Comparison of ENCODE assay signal across 20 mouse cellular contexts in genomic region chr3:107849693-107850031, GRCm38 (mm10). TPM values are rescaled to one million over a fixed set of nuclear protein-coding genes. Genes with fewer than 3 reads are reported as not detected.
DNase-seq lines count a peak whose midpoint lies in the region; ATAC-seq and TF ChIP-seq lines count a peak whose summit lies in the region.
"Had no signal": no experiment of that assay in that cellular context is flagged by ENCODE, and none has a peak within 500 bp of the region (broad histone marks: within the 10 kb centered on the region; RNA-seq: fewer than 3 reads in every experiment).

No protein-coding gene starts in this region.

- H3ac ChIP-seq in C2C12 (ENCODE audit: control insufficient read depth, insufficient read length, low read depth): no peak overlapping the region

- peak; percentile 22; the same call in 1 of the 2 replicates for ATAC-seq in hindbrain, embryonic 13.5 days (ENCODE audit: low FRiP score)
- no peak for ATAC-seq in hindbrain, postnatal 0 days
- peak; percentile 68; the same call in 1 of the 2 replicates for ATAC-seq in liver, postnatal 0 days
- ATAC-seq: activated CD4-positive, CD25-positive, alpha-beta regulatory T cell, adult 4 months had no signal

- H3K9ac ChIP-seq in hindbrain, embryonic 13.5 days: no peak overlapping the region
- H3K9ac ChIP-seq in hindbrain, postnatal 0 days (replicated peaks; ENCODE audit: low read length): no peak overlapping the region
- no peak overlapping the region for H3K9ac ChIP-seq in liver, postnatal 0 days (replicated peaks)
- H3K9ac ChIP-seq: forebrain, postnatal 0 days; heart, embryonic 15.5 days; kidney, embryonic 15.5 days had no signal

- H3K79me3 ChIP-seq in C2C12 (ENCODE audit: low read depth): no peaks in the 10 kb centered on the region

- TF ChIP-seq CTCF in hindbrain, postnatal 0 days (IDR thresholded peaks at IDR 0.05; ENCODE audit: low read depth): no peak
- TF ChIP-seq CTCF in C2C12 (IDR thresholded peaks at IDR 0.05; ENCODE audit: control insufficient read depth, insufficient read depth, insufficient read length): no peak
- TF ChIP-seq CTCF in liver, postnatal 0 days (IDR thresholded peaks at IDR 0.05; ENCODE audit: low read depth): no peak

- H3K27me3 ChIP-seq in hindbrain, embryonic 13.5 days: no peaks in the 10 kb centered on the region
- H3K27me3 ChIP-seq in hindbrain, postnatal 0 days (ENCODE audit: insufficient read depth, low read length): no peaks in the 10 kb centered on the region
- H3K27me3 ChIP-seq in C2C12 (ENCODE audit: control insufficient read depth, insufficient read depth, insufficient read length): no peaks in the 10 kb centered on the region
- H3K27me3 ChIP-seq in limb, embryonic 10.5 days (ENCODE audit: low read depth, poor library complexity, severe bottlenecking): no peaks in the 10 kb centered on the region
- no peaks in the 10 kb centered on the region for H3K27me3 ChIP-seq in liver, postnatal 0 days (ENCODE audit: insufficient read depth, low read length)
- H3K27me3 ChIP-seq: heart, embryonic 15.5 days had no signal

- no peak overlapping the region for H3K4me2 ChIP-seq in hindbrain, embryonic 13.5 days
- no peak overlapping the region for H3K4me2 ChIP-seq in hindbrain, postnatal 0 days (ENCODE audit: low read depth, low read length)
- no peak overlapping the region for H3K4me2 ChIP-seq in liver, postnatal 0 days (ENCODE audit: low read depth, low read length)

- no peak overlapping the region for H3K27ac ChIP-seq in hindbrain, embryonic 13.5 days
- H3K27ac ChIP-seq in hindbrain, postnatal 0 days: no peak overlapping the region
- peak overlapping the region; percentile 85 for H3K27ac ChIP-seq in limb, embryonic 10.5 days
- peak overlapping the region; percentile 18; the same call in 1 of the 2 replicates for H3K27ac ChIP-seq in liver, postnatal 0 days (ENCODE audit: low read depth)

- H3K4me1 ChIP-seq in hindbrain, embryonic 13.5 days (replicated peaks): peaks cover 35% of the 10 kb centered on the region
- H3K4me1 ChIP-seq in hindbrain, postnatal 0 days (ENCODE audit: insufficient read depth, low read length): peaks cover 11% of the 10 kb centered on the region; the same call in 1 of the 2 replicates
- peaks cover 56% of the 10 kb centered on the region for H3K4me1 ChIP-seq in limb, embryonic 10.5 days
- peaks cover 30% of the 10 kb centered on the region for H3K4me1 ChIP-seq in liver, postnatal 0 days (ENCODE audit: insufficient read depth)

- no peaks in the 10 kb centered on the region for H3K36me3 ChIP-seq in hindbrain, embryonic 13.5 days
- no peaks in the 10 kb centered on the region for H3K36me3 ChIP-seq in hindbrain, postnatal 0 days (ENCODE audit: insufficient read depth, low read length)
- H3K36me3 ChIP-seq in C2C12 (ENCODE audit: control insufficient read depth, insufficient read depth): no peaks in the 10 kb centered on the region
- H3K36me3 ChIP-seq in limb, embryonic 10.5 days: no peaks in the 10 kb centered on the region
- no peaks in the 10 kb centered on the region for H3K36me3 ChIP-seq in liver, postnatal 0 days (replicated peaks; ENCODE audit: insufficient read depth, low read length)
- H3K36me3 ChIP-seq: heart, embryonic 15.5 days; kidney, embryonic 15.5 days had no signal

- no peaks in the 10 kb centered on the region for H3K9me3 ChIP-seq in hindbrain, embryonic 13.5 days
- no peaks in the 10 kb centered on the region for H3K9me3 ChIP-seq in hindbrain, postnatal 0 days (ENCODE audit: low read length)
- H3K9me3 ChIP-seq in limb, embryonic 10.5 days (replicated peaks): no peaks in the 10 kb centered on the region
- no peaks in the 10 kb centered on the region for H3K9me3 ChIP-seq in liver, postnatal 0 days (ENCODE audit: low read length)
- H3K9me3 ChIP-seq: heart, embryonic 15.5 days; kidney, embryonic 15.5 days had no signal

- H3K79me2 ChIP-seq in C2C12 (ENCODE audit: control insufficient read depth, insufficient read depth): no peaks in the 10 kb centered on the region

- no peak for TF ChIP-seq EP300 in liver, postnatal 0 days (IDR thresholded peaks at IDR 0.05; ENCODE audit: low read depth)

- no peak for DNase-seq in hindbrain, postnatal 0 days (ENCODE audit: low spot score)
- no peak for DNase-seq in limb, embryonic 10.5 days (ENCODE audit: low spot score)
- no peak for DNase-seq in liver, postnatal 0 days
- no peak for DNase-seq in adrenal gland, adult 2 months
- DNase-seq in cerebellum, adult 8-10 months: no peak
- DNase-seq: cerebellum, adult 11 months had no signal

- WGBS in hindbrain, embryonic 13.5 days: 74% methylated on average over 2 of the region's 2 CpGs
- WGBS in hindbrain, postnatal 0 days: 84% methylated on average over 2 of the region's 2 CpGs
- 55% methylated on average over 2 of the region's 2 CpGs for WGBS in limb, embryonic 10.5 days
- 42% methylated on average over 2 of the region's 2 CpGs for WGBS in liver, postnatal 0 days (ENCODE audit: insufficient replicate concordance)

- no peak overlapping the region for H3K4me3 ChIP-seq in hindbrain, embryonic 13.5 days
- no peak overlapping the region for H3K4me3 ChIP-seq in hindbrain, postnatal 0 days (ENCODE audit: low read length)
- no peak overlapping the region for H3K4me3 ChIP-seq in C2C12 (ENCODE audit: insufficient read depth, poor library complexity, severe bottlenecking)
- H3K4me3 ChIP-seq in limb, embryonic 10.5 days: no peak overlapping the region
- H3K4me3 ChIP-seq in liver, postnatal 0 days (ENCODE audit: low read depth, low read length): no peak overlapping the region
- H3K4me3 ChIP-seq: heart, embryonic 15.5 days; kidney, embryonic 15.5 days had no signal

TF ChIP-seq in C2C12, 6 proteins besides CTCF, POLR2A, EP300 and RAD21:
- TF ChIP-seq MYOG (IDR thresholded peaks at IDR 0.05; ENCODE audit: control insufficient read depth, extremely low read depth, insufficient read length) (no peak), CEBPB (IDR thresholded peaks at IDR 0.05; ENCODE audit: low read depth) (peak; percentile 61)

RNA-seq across cellular contexts. Expression of gene Eps8l3, which starts 27.4 kb away (rescaled TPM):
- polyA plus RNA-seq in hindbrain, embryonic 13.5 days (2015; fragmentation: Nextera tagmentation; extraction: Ambion mirVana): not detected in 2 replicates
- total RNA-seq in hindbrain, postnatal 0 days (2014; rRNA removed): not detected in 2 replicates
- not detected in 2 replicates for polyA plus RNA-seq in hindbrain, postnatal 0 days (2015; fragmentation: Nextera tagmentation; extraction: Ambion mirVana)
- not detected for polyA plus RNA-seq in C2C12 (2012; fragmentation: generic; extraction: Trizol)
- polyA plus RNA-seq in limb, embryonic 10.5 days (2016; fragmentation: Nextera tagmentation; extraction: Ambion mirVana): not detected in 2 replicates
- not detected in 2 replicates for polyA plus RNA-seq in liver, postnatal 0 days (2015; fragmentation: Nextera tagmentation; extraction: Ambion mirVana)
- total RNA-seq in adrenal gland, adult 2 months (2021): not detected
- polyA plus RNA-seq in adrenal gland, adult 2 months (2012; rRNA removed): not detected in 2 replicates
- total RNA-seq: common myeloid progenitor, adult 5-6 weeks; forebrain, postnatal 0 days; gastrocnemius, postnatal 36 days; layer of hippocampus, adult 8-10 months; left cerebral cortex, postnatal 10 days had no signal
- polyA plus RNA-seq: activated CD4-positive, CD25-positive, alpha-beta regulatory T cell, adult 4 months; embryonic facial prominence, embryonic 14.5 days; forebrain, postnatal 0 days; heart, embryonic 15.5 days; kidney, embryonic 15.5 days; lung, postnatal 0 days; myocyte; urinary bladder, adult 2 months had no signal

RNA-seq across cellular contexts. Expression of gene Gstm5, which starts 46.0 kb away (rescaled TPM):
- 230 and 243 TPM in 2 replicates for polyA plus RNA-seq in hindbrain, embryonic 13.5 days (2015; fragmentation: Nextera tagmentation; extraction: Ambion mirVana)
- 164 and 179 TPM in 2 replicates for total RNA-seq in hindbrain, postnatal 0 days (2014; rRNA removed)
- polyA plus RNA-seq in hindbrain, postnatal 0 days (2015; fragmentation: Nextera tagmentation; extraction: Ambion mirVana): 383 and 384 TPM in 2 replicates
- 20.7 TPM for polyA plus RNA-seq in C2C12 (2012; fragmentation: generic; extraction: Trizol)
- polyA plus RNA-seq in limb, embryonic 10.5 days (2016; fragmentation: Nextera tagmentation; extraction: Ambion mirVana): 198 and 203 TPM in 2 replicates
- polyA plus RNA-seq in liver, postnatal 0 days (2015; fragmentation: Nextera tagmentation; extraction: Ambion mirVana): 126 and 134 TPM in 2 replicates
- 10 to 100 TPM; 34.7 to 55.3 TPM for total RNA-seq in adrenal gland, adult 2 months (2021)
- polyA plus RNA-seq in adrenal gland, adult 2 months (2012; rRNA removed): 11.9 and 12.7 TPM in 2 replicates
- polyA plus RNA-seq: activated CD4-positive, CD25-positive, alpha-beta regulatory T cell, adult 4 months had no signal

Comparison
In these comparisons a context has a peak if more than half of its experiments do, and no peak if none do; other contexts are left out.
1. H3K27ac ChIP-seq: peak in limb, embryonic 10.5 days (single experiment) and liver, postnatal 0 days (single experiment); none in hindbrain, embryonic 13.5 days (single experiment) and hindbrain, postnatal 0 days (single experiment).